Mouse (Mus musculus) small intestine, adult 2 months (tissue): ENCODE data around the gene Fdx1.

ENCODE experiments used
- CTCF ChIP-seq: fragments of 200-500 bp; IDR thresholded peaks from 2 replicates; pipeline ENCODE4 v1.5.1; 2012; ENCODE audit warnings: low read depth, mild to moderate bottlenecking, control low read depth, inconsistent platforms, low read length, moderate library complexity, mixed read lengths; ENCODE audit not compliant: insufficient replicate concordance, insufficient read length; ENCODE audit errors: extremely low read depth
- POLR2A ChIP-seq: fragments of 200-500 bp; IDR thresholded peaks from 2 replicates; pipeline ENCODE4 v1.6.1; 2012; ENCODE audit warnings: low read depth, mild to moderate bottlenecking, control low read depth, inconsistent platforms, low read length, moderate library complexity

GRCm38 (mm10) chr9:51950667-51951066 is 12.7 kb downstream of the Fdx1 start:
- TF ChIP-seq POLR2A (no peak), CTCF (no peak)
